Mouse (Mus musculus) kidney, postnatal 0 days (tissue): ENCODE data around the gene Slc16a12. TPM values are rescaled to one million over a fixed set of nuclear protein-coding genes. Genes with fewer than 3 reads are reported as not detected.
A peak's percentile ranks its signal among the peaks of the same experiment; 100 is the strongest.

Experiments
- ATAC-seq: fragments of 200-750 bp; cut with Nextera tagmentation; replicated peaks from 2 replicates; pipeline ENCODE4 v1.8.0; 2017; ENCODE audit warnings: low read depth, moderate number of reproducible peaks, moderate TSS enrichment, moderate library complexity; ENCODE audit not compliant: low FRiP score
- DNase-seq: peaks from one replicate; pipeline ENCODE4 v3.0.0-alpha.2; 2016; ENCODE audit warnings: low spot score
- H3K27ac ChIP-seq: fragments of 300-500 bp; sonication (generic); 2 replicates; pipeline ENCODE4 v1.5.1; 2014; ENCODE audit warnings: mild to moderate bottlenecking
- H3K27me3 ChIP-seq: fragments of 300-500 bp; sonication (generic); 2 replicates; pipeline ENCODE4 v1.6.1; 2014; ENCODE audit warnings: low read length, mixed read lengths; ENCODE audit not compliant: insufficient read depth
- H3K36me3 ChIP-seq: fragments of 300-500 bp; sonication (generic); 2 replicates; pipeline ENCODE4 v1.6.1; 2014; ENCODE audit warnings: low read length, mixed read lengths; ENCODE audit not compliant: insufficient read depth
- H3K4me1 ChIP-seq: fragments of 300-500 bp; sonication (generic); replicated peaks from 2 replicates; pipeline ENCODE4 v1.6.1; 2014; ENCODE audit warnings: antibody characterized with exemption, low read length, mixed read lengths; ENCODE audit not compliant: insufficient read depth
- H3K4me2 ChIP-seq: fragments of 300-500 bp; sonication (generic); 2 replicates; pipeline ENCODE4 v1.6.1; 2014; ENCODE audit warnings: mild to moderate bottlenecking, low read length, moderate library complexity, mixed read lengths
- H3K4me3 ChIP-seq: fragments of 300-500 bp; sonication (generic); replicated peaks from 2 replicates; pipeline ENCODE4 v1.5.1; 2014; ENCODE audit warnings: low read depth, low read length
- H3K9ac ChIP-seq: fragments of 300-500 bp; sonication (generic); 2 replicates; pipeline ENCODE4 v1.6.1; 2014; ENCODE audit warnings: low read depth, low read length
- H3K9me3 ChIP-seq: fragments of 300-500 bp; sonication (generic); replicated peaks from 2 replicates; pipeline ENCODE4 v1.6.1; 2016; ENCODE audit warnings: low read length, inconsistent platforms, mixed read lengths
- CTCF ChIP-seq: IDR thresholded peaks from 2 replicates; pipeline ENCODE4 v1.5.1; 2016; ENCODE audit warnings: antibody characterized with exemption, low read depth, mild to moderate bottlenecking, moderate library complexity
- WGBS: fragments of 180-500 bp; shearing (Covaris S2); extraction: QIAGEN DNeasy Blood & Tissue Kit; methylation state at CpG from one replicate; pipeline ENCODE4 v1.1.7; 2014; 5-methylcytosine and 5-hydroxymethylcytosine counted together
- polyA plus RNA-seq: library from polyadenylated mRNA; unstranded; fragments of >200 nt; fragmentation: Nextera tagmentation; extraction: Ambion mirVana; gene quantifications from 2 replicates; pipeline ENCODE4 v1.2.1, GENCODE M21; 2015

Slc16a12 gene
- polyA plus RNA-seq, 1 experiment from 2014 or later, result 30.1 TPM

DNA sequence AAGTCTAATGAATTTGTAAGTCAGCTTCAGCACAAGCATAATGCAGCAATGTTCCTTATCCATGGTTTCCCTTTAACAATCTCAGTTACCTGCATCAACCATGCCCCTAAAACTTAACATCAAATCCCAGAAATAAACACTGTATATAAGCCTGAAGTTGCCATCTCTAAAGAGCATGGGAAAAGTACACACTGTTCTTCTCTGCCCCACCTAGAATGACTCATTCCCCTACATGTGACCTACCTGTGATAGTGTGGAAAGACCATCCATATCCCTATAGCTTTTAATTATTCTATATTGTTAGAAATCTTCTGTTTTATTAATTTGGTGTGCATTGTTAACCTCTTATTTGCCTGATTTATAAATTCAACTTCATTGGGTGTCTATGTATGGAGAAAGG lies 27.0 kb downstream of the Slc16a12 start:
- Histone ChIP-seq H3K4me1 (no peaks in the 10 kb centered on the region), H3K27me3 (no peaks in the 10 kb centered on the region), H3K9ac (no peak overlapping the region), H3K27ac (no peak overlapping the region), H3K9me3 (no peaks in the 10 kb centered on the region), H3K36me3 (no peaks in the 10 kb centered on the region), H3K4me3 (no peak overlapping the region), H3K4me2 (no peak overlapping the region)
- DNase-seq, result no peak
- no peak for TF ChIP-seq CTCF
- no peak for ATAC-seq

DNA sequence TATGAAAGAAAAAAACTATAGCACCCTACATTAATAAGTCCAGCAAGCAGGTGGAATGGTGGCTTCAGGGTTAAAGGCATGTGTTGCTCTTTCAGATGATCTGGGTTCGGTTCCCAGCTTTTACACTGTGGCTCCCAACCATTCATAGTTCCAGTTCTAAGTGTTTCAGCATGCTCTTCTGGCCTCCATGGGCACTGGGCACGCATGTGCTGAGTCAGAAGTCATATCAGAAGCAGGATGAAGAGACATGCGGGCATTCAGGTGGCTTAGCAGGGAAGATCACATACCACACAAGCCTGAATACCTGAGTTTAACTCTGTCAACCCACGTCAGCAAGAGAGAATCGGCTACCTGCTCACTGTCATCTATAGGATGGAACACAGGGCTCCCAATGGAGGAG lies 28.1 kb downstream of the Slc16a12 start:
- H3K9ac ChIP-seq, result no peak overlapping the region
- H3K27me3 ChIP-seq, result no peaks in the 10 kb centered on the region
- DNase-seq, result no peak
- TF ChIP-seq CTCF, result no peak
- no peaks in the 10 kb centered on the region for H3K36me3 ChIP-seq
- no peak overlapping the region for H3K4me2 ChIP-seq
- H3K4me1 ChIP-seq, result peaks cover 6% of the 10 kb centered on the region; the same call in 1 of the 2 replicates
- peak overlapping the region; percentile 50; the same call in 1 of the 2 replicates for H3K27ac ChIP-seq
- H3K9me3 ChIP-seq, result no peaks in the 10 kb centered on the region
- WGBS, result 86% methylated on average over 5 of the region's 5 CpGs
- ATAC-seq, result peak; percentile 63; the same call in 1 of the 2 replicates
- no peak overlapping the region for H3K4me3 ChIP-seq

DNA sequence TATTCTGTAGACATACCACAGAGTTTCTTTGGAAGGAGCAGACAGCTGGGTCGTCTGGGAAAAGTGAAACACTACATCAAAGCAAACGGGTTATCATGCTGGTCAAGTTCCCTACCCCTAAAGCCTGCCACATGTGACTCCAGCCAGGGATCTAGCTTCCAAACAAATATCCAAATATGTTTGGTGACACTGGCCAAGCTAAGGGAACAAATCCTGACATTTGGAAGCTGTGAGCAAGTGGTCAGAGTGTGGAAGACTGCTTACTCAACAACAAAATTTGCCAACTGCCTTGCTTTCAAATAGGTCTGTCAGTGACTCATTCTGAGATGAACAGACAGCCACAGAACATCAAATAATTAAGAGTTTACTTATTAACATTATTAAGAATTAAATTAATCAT lies 28.6 kb downstream of the Slc16a12 start:
- no peak for DNase-seq
- H3K4me1 ChIP-seq, result peaks cover 6% of the 10 kb centered on the region; the same call in 1 of the 2 replicates
- no peak for TF ChIP-seq CTCF
- 43% methylated on average over 2 of the region's 2 CpGs for WGBS
- H3K4me3 ChIP-seq, result no peak overlapping the region
- H3K4me2 ChIP-seq, result no peak overlapping the region
- no peaks in the 10 kb centered on the region for H3K9me3 ChIP-seq
- peak; percentile 82 for ATAC-seq
- H3K9ac ChIP-seq, result no peak overlapping the region
- H3K27me3 ChIP-seq, result no peaks in the 10 kb centered on the region
- no peaks in the 10 kb centered on the region for H3K36me3 ChIP-seq
- H3K27ac ChIP-seq, result 0 out of 2 replicates have a peak overlapping the region, but pooled peaks have one; percentile 26

DNA sequence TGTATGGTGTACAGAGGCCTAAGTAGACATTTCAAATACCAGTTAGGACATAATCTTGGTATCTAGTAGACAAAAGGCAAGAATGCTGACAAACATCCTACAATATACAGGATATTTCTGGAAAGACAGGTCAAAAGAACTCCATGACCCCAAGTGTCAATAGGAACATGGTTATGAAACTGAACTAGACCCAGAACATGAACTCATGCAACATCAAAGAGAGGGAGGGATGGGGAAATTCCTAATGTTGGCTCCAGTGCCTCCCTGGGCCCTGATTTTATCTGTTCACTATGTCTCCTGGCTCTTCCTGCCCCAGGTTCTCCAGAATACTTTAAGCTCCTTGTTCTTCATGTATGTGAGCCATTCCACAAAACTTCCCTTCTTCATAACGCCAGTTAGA lies 31.2 kb downstream of the Slc16a12 start:
- WGBS, result 78% methylated on average over 1 of the region's 1 CpGs
- Histone ChIP-seq H3K4me2 (no peak overlapping the region), H3K36me3 (no peaks in the 10 kb centered on the region), H3K9ac (no peak overlapping the region), H3K27me3 (no peaks in the 10 kb centered on the region), H3K4me3 (no peak overlapping the region), H3K9me3 (no peaks in the 10 kb centered on the region), H3K4me1 (peaks cover 6% of the 10 kb centered on the region; the same call in 1 of the 2 replicates), H3K27ac (no peak overlapping the region)
- DNase-seq (no peak), ATAC-seq (no peak)
- no peak for TF ChIP-seq CTCF

DNA sequence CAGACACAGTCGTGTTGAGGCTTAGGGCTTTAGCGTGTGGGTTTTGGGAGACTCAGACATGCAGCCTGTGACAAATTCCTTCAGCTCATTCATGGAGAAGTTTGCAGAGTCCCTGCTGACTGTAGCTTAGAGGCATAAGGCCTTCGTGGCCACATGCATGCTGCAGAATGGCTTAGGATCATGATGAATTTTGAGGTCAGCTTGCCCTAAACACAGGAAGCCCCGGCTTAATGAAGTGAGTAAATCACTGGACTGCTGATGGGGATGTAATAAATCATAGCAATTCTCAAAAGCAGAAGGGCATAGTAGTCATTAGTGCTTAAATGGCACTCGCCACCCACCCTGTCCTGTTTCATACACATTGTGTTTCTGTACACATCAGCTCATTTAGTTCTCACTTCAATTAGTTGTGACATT lies 32.8 kb downstream of the Slc16a12 start:
- Histone ChIP-seq H3K27ac (no peak overlapping the region), H3K27me3 (no peaks in the 10 kb centered on the region), H3K4me2 (no peak overlapping the region), H3K36me3 (no peaks in the 10 kb centered on the region), H3K9ac (no peak overlapping the region), H3K4me3 (no peak overlapping the region), H3K4me1 (peaks cover 6% of the 10 kb centered on the region; the same call in 1 of the 2 replicates), H3K9me3 (no peaks in the 10 kb centered on the region)
- DNase-seq, result peak; percentile 33
- 28% methylated on average over 5 of the region's 5 CpGs for WGBS
- TF ChIP-seq CTCF, result no peak
- no peak for ATAC-seq

DNA sequence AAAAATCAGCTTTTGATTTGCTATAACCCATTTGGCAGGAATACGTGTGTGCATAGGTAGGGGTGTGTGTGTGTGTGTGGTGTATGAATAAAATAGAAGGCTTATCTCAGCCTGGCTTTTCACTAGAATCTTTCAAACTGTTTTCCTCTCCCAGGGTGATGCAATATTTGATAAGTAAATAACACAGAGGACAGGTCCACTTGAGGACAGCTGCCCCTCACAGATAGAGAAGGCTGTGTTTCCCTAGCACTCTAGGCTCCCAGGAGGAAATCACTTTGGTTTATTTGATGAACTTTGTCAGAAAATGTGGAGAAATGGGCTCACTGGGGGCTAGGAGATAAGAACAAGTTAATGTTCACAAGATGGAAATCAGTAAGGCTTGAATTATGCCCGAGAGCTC lies 35.0 kb downstream of the Slc16a12 start:
- peaks cover 6% of the 10 kb centered on the region; the same call in 1 of the 2 replicates for H3K4me1 ChIP-seq
- no peak for TF ChIP-seq CTCF
- no peaks in the 10 kb centered on the region for H3K9me3 ChIP-seq
- WGBS, result 72% methylated on average over 2 of the region's 2 CpGs
- no peak overlapping the region for H3K27ac ChIP-seq
- no peak overlapping the region for H3K4me3 ChIP-seq
- no peak overlapping the region for H3K4me2 ChIP-seq
- ATAC-seq, result no peak
- H3K9ac ChIP-seq, result no peak overlapping the region
- DNase-seq, result no peak
- H3K36me3 ChIP-seq, result no peaks in the 10 kb centered on the region
- H3K27me3 ChIP-seq, result no peaks in the 10 kb centered on the region

DNA sequence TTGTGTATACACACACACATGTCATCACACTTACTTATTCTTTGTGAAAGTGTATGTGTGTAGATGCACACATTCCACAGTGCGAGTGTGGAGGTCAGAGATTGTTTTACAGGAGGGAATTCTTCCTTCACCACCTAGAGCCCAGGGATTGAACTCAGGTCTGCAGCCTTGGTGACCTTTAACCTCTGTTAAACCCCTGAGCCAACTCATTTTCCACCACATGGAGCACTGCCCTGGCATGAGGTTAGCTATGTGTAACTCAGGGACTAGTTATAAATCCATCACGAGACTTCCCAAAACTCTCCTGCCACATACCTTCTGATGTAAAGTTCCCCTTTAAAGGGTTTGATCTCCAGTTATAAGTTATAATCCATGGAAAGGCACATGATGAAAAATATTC lies 38.9 kb downstream of the Slc16a12 start:
- H3K9ac ChIP-seq, result no peak overlapping the region
- H3K27me3 ChIP-seq, result no peaks in the 10 kb centered on the region
- TF ChIP-seq CTCF, result no peak
- WGBS, result 78% methylated on average over 2 of the region's 2 CpGs
- no peak for ATAC-seq
- no peak overlapping the region for H3K27ac ChIP-seq
- no peak for DNase-seq
- H3K4me1 ChIP-seq, result no peaks in the 10 kb centered on the region
- H3K4me2 ChIP-seq, result no peak overlapping the region
- no peaks in the 10 kb centered on the region for H3K9me3 ChIP-seq
- H3K4me3 ChIP-seq, result no peak overlapping the region
- no peaks in the 10 kb centered on the region for H3K36me3 ChIP-seq
